9 mouse cellular contexts compared by ENCODE assay signal in the genomic region with DNA sequence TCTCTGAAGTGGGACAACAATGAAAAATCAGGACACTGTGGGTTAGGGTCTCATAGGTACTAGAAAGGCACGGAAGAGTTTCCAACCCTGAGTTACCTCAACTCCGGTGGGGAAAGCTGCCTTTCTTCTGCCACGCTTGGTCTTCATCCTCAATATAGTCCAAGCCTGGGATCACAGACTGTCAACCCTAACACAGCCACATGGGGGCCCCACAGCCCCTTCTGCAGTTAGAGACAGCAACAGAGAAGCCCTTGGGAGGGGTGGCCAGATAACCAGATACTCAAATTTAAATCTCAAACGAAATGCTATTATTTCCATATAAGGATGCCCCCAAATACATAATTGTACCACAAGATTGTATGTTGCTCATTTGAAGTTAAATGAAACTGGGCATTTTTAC. TPM values are rescaled to one million over a fixed set of nuclear protein-coding genes. Genes with fewer than 3 reads are reported as not detected.
DNase-seq lines count a peak whose midpoint lies in the region; ATAC-seq lines count a peak whose summit lies in the region.
"Had no signal": no experiment of that assay in that cellular context is flagged by ENCODE, and none has a peak within 500 bp of the region (broad histone marks: within the 10 kb centered on the region; RNA-seq: fewer than 3 reads in every experiment).

No protein-coding gene starts in this region.

- no peak overlapping the region for H3K4me3 ChIP-seq in lung, embryonic 16.5 days (ENCODE audit: low read length)

- H3K9ac ChIP-seq in lung, embryonic 16.5 days (ENCODE audit: low read length), result no peak overlapping the region

- peak overlapping the region; percentile 87 for H3K27ac ChIP-seq in lung, embryonic 16.5 days (ENCODE audit: low read length)

- no peaks in the 10 kb centered on the region for H3K27me3 ChIP-seq in lung, embryonic 16.5 days (ENCODE audit: control insufficient read depth, insufficient read depth, low read depth, low read length)

- WGBS in lung, embryonic 16.5 days, result 32% methylated on average over 4 of the region's 4 CpGs

- no peaks in the 10 kb centered on the region for H3K9me3 ChIP-seq in lung, embryonic 16.5 days (ENCODE audit: control insufficient read depth, low read length)
- H3K9me3 ChIP-seq: G1E had no signal

- DNase-seq in cerebellum, postnatal 10 days, result peak; percentile 35 to 38
- peak; percentile 60 for DNase-seq in urinary bladder, postnatal 14 days (ENCODE audit: low spot score)
- no peak for DNase-seq in urinary bladder, postnatal 10 days (ENCODE audit: low spot score)
- peak; percentile 29 to 32 for DNase-seq in heart, adult 9 months (ENCODE audit: low spot score in 2 of 2)
- DNase-seq in kidney, postnatal 10 days, result peak; percentile 82
- peak; percentile 42 for DNase-seq in thymus, postnatal 36 days

- peaks cover 42% of the 10 kb centered on the region for H3K4me1 ChIP-seq in lung, embryonic 16.5 days (replicated peaks; ENCODE audit: control insufficient read depth, insufficient read depth, low read length)

- no peaks in the 10 kb centered on the region for H3K36me3 ChIP-seq in lung, embryonic 16.5 days (ENCODE audit: control insufficient read depth, insufficient read depth, low read length)
- H3K36me3 ChIP-seq: G1E had no signal

- H3K4me2 ChIP-seq in lung, embryonic 16.5 days (ENCODE audit: low read depth, low read length), result no peak overlapping the region

- no peak for ATAC-seq in cerebellum, adult (ENCODE audit: insufficient number of reproducible peaks, low FRiP score, low TSS enrichment)
- ATAC-seq in lung, embryonic 16.5 days (ENCODE audit: low read depth), result no peak

RNA-seq across cellular contexts. Expression of gene Mrvi1, which starts 0.5 kb away (rescaled TPM):
- 6.7 and 8.4 TPM in 2 replicates for polyA plus RNA-seq in lung, embryonic 16.5 days (2015; fragmentation: Nextera tagmentation; extraction: Ambion mirVana)

RNA-seq across cellular contexts. Expression of gene Ctr9, which starts 46.0 kb away (rescaled TPM):
- polyA plus RNA-seq in lung, embryonic 16.5 days (2015; fragmentation: Nextera tagmentation; extraction: Ambion mirVana), result 59.6 and 62.9 TPM in 2 replicates
